Mouse (Mus musculus): ENCODE measurements at regions not wholly inside any gene's neighbourhood (a gene's known extent, or its start where the extent isn't known, plus 50 kb on each side); places are given as distances from the start of the nearest gene placed in this dataset.

DNA sequence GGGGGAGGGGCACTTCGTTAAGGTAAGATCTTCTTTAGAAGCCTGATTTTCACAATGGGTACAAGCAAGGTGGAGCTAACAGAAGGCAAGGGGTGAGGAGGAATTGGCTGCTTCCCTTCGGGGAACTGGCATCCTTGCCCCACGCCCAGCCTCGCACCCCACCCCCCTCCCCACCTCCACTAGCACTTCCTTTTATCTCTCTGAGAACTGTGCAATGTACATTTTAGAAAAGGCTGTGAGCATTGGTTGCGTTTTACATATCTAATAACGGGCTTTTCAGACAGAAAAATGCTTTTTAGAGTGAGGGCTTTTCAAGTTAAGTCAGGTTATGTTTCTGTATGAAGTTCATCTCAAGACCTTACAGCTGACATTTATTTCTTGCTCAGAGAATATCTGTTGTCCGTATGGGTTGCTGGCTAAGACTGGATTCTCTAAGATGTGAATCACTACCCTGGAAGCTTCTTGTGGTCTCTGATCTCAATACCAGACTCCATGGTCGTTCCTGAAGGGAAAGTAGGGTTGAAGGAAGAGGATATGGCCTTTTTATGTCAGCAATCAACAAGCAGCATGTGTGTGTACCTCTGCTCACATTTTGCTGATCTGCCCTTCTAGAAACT lies 199.1 kb downstream of the Klf6 start:
- no peak for DNase-seq

- DNase-seq, result no peak
These were observed 201.0 kb downstream of the Klf6 start for GRCm38 (mm10) chr13:6062305-6062704.

DNA sequence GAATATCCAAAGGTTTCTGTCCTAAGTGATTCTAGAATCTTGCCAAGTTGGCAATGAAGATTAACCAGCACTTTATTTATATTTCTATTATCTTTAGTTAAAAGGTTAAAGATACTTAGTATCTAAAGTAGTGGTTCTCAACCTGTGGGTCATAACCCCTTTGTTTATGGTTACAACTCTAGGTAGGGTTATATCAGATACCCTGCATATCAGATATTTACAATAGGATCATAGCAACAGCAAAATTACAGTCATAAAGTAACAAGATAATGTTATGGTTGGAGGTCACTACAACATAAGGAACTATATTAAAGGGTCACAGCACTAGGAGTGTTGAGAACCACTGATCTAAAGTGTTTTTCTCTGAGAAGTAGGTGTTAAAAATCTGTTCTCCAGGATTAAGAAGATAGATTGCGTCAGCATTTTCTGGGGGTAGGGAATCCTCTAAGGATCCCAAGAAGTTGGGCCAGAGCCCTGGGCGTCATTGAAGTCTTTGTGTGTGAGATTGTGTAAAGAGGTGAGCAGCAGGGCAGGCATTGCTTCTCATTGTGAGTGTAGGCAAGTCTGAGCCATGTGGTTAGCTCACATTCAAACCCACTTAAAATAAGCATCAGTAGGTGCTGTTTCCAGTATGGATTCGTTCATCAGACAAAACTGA lies 201.6 kb downstream of the Klf6 start:
- no peak for DNase-seq

GRCm38 (mm10) chr13:6076978-6077825 lies 215.9 kb downstream of the Klf6 start:
- DNase-seq, result no peak

GRCm38 (mm10) chr13:6085891-6086290 lies 224.6 kb downstream of the Klf6 start:
- DNase-seq, result no peak

DNA sequence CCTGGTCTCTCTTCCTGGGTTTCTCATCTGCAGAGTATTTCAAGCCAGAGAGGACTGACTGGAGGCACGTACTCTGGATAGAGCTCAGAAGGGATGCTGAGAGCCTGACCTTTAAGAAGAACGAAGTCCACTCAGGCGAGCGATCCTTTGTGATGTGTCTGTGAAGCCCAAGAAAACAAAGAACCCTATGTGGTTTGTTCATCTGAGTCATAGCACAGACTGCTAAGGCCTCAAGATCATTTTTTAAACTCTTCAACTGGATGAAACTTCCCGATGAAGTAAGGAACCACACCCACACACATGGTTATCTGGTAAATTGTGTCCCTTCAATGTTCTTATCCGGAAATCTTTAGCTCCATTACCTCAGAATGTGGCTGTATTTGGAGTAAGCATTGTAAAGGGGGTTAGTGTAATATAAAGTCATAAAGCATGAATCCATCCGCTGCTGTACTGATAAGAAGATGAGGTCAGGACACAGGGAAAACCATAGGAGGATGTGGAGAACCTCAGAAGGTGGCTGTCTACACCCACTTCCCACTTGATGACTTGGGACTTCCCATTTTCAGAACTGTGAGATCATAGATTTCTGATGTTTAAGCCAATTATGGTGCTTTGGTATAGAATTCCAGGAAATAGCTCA lies 247.9 kb downstream of the Klf6 start:
- DNase-seq, result peak; percentile 4

DNA sequence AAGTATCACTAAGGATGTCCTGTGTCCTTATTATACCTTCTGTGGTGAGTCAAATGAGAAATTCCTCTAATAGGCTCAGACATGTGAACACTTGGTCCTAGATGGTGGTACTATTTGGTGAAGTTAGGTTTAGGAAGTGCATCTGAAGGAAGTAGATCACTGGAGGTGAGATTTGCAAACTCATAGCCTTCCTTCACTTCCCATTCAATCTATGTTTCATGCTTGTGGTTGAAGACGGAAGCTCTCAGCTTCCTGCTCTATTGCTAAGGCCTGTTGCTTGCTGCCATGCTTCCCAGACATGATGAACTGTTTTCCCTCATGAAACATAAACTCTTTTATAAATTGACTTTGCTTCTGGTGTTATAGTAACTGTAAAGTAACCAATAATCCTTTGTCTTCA lies 258.4 kb downstream of the Klf6 start:
- no peak for DNase-seq

GRCm38 (mm10) chr13:6127311-6127710 lies 266.0 kb downstream of the Klf6 start:
- DNase-seq, result no peak

GRCm38 (mm10) chr13:6128903-6129302 lies 267.6 kb downstream of the Klf6 start:
- DNase-seq, result no peak

DNA sequence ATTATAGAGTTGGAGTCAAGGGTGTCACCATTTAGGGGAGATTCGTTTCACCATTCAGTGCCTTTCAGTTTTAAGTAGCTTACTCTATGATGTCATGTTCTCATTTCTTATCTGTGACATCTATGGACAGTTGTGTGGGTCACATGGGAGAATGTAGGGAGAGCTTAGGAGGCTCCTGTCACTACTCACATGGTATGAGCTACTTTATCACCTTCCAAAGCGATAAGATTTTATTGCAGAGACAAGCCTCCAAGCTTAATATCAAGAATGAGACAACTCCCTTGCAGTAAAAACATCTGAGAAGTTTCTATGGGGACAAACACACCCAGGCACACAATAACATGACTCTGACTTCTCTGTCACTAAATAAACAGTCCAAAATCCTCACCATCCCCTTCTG lies 270.1 kb downstream of the Klf6 start:
- DNase-seq, result no peak

DNA sequence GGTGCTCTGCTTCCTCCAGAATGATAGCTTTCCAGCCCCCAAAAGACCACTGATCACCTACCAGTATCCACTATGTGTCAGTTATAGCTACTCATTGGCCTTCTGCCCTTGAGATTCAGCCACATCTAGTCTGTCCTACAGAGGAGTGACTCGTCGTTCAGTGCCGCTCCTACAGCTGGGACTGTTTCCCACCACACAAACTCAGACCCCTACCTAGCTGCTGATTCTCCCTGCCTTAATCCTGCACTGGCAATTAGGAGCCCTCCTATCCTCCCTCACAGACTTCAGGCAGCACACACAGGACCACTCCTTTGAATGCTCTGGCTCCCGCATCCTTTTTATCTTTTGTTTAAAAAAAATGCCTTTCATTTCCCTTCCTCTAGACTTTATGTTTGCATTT lies 275.9 kb downstream of the Klf6 start:
- DNase-seq, result no peak

GRCm38 (mm10) chr13:6142771-6143170 lies 281.5 kb downstream of the Klf6 start:
- DNase-seq, result no peak

DNA sequence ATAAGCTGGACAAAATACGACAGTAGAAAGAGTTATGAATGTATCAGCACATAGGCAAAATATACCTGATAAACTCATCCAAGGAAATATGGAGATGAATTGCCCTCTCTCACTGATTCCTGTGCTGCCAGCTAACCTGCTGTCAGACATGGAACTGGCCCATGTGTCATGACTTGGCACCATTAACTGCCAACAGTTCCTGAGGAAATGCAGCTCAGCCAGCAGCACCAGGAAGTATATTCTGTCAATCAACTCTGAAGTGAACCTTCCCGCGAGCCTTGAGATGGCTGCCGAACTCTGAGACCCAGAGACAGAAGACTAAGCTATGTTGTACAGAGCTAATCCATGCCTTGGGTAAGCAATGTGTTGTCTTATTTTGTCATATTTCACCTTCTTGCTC lies 292.4 kb downstream of the Klf6 start:
- DNase-seq, result peak; percentile 2

DNA sequence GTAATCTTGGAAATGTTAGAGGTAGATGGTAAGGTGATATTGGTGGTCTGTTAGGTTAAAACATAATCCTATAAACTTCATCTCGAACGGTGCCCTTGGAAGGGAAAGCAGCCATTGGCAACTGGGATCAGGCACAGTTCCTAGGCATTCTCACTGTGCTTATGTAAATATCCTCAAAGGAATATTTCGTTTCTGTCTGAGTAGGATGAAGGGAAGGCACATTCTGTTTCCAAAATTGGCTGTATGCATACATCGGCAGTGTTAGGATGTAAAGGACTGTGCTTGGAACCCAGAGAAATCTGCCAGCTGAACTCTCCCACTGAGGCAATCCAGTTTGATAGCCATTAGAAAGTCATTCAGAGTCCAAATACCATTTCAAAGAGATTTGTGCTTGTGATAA lies 294.9 kb downstream of the Klf6 start:
- DNase-seq, result no peak

GRCm38 (mm10) chr13:6157029-6157428 lies 295.7 kb downstream of the Klf6 start:
- DNase-seq, result no peak

GRCm38 (mm10) chr13:6157946-6158345 lies 296.7 kb downstream of the Klf6 start:
- no peak for DNase-seq

DNA sequence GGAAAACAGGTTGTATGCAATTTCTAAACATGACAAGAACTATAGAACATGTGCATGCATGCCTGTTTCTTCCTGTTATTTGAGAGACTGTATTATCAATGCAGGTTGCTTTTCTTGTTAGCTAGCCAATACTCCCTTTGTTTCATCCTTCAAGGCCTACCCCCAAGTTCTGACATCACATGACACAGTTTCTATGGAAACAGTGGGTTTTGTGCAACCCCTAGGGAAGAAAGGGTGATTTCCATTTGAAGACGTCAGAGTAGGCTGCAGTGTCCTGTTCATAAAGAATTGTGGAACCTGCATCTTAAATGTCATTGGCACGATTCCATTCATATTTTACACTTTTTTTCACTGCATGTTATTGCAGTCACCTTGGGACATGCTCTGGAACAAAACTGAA lies 298.1 kb downstream of the Klf6 start:
- DNase-seq, result no peak

DNA sequence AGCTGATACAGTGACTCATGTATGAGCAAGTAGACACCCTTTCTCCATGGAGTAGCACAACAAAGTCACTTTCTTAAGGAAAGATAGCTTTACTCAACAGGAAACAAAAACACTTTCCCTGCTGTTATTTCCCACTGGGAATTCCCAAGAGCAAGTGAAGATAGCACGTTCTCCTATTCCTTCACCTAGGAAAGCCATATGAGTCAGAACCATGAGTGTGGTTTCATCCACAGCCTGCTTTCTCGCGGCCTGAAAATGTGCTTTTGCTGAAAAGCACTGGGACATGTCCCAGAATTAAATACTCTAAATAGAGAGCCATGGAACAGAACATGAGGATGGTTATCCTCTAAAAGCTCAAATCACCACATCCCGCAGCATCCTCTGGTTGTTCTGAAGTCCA lies 304.6 kb downstream of the Klf6 start:
- no peak for DNase-seq

GRCm38 (mm10) chr13:6167055-6167761 lies 305.9 kb downstream of the Klf6 start:
- no peak for DNase-seq

GRCm38 (mm10) chr13:6173095-6173494 lies 311.8 kb downstream of the Klf6 start:
- DNase-seq, result no peak

DNA sequence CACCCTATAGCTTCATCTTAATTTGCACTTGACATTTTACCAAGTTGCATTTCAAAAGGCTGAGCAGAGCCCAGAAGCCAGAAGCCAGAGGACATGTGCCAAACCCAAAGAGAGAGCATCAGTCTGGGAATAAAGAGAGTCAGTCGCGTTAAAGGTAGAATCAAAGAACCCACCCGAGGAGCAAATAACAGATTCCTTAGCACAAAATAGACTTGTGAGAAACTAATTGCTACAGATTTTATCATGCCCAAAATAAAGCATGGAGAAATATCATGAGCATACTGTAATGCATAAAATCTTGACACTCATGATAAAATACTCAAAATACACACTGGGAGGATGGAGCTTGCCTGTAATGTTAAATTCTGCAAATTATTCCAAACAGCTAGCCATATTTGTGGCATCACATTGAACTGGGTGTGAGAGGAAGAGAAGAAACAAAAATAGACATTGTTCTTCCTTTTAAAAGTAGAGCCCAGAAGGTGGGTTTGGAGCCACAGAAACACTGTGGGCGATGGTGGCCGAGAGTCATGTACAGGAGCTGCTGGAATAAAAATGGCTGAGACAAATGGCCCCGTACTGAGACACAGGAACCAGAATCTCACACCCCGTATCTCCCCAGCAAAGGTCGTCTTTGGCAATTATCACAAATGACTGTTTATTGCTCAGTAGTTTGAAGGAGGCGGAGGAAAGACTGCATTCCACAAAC lies 317.2 kb downstream of the Klf6 start:
- no peak for DNase-seq

GRCm38 (mm10) chr13:6189133-6189532 lies 327.9 kb downstream of the Klf6 start:
- no peak for DNase-seq

Data from lung, postnatal 36 days (tissue).